Mouse (Mus musculus) spleen, embryonic (tissue): ENCODE data around the gene Ajm1.
"Not testable (repeated sequence)": the region's sequence is repeated elsewhere in the genome, so short reads cannot be mapped to it uniquely, and the experiment has no call there.

ENCODE experiments used
- CTCF ChIA-PET: fragments of 350-600 bp; sonication (Branson Sonifier 250); formaldehyde crosslinking; loops from one replicate; lab custom pipeline; 2022; lab: Charles Lee

The Ajm1 gene

DNA sequence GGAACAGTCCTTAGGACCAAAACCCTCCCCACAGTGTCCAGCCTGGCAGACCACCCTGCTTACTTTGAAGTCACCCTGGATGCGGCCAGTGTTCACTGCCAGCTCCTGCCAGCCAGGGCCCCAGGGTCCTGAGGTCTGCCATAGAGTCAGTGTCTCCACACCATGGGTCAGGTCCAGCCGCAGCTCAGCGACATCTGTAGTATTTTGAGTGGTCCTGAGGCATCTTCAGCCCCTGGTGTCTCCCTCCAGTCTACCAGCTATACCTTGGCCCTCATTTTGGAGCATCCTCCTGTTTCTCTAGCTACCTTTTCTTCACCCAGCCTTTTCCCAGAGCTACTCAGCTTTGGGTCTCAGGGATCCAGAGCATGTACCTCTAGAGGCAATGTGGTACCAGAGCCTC is 12.2 kb downstream of the Ajm1 start:
- CTCF ChIA-PET, result no interaction called here

GRCm38 (mm10) chr2:25568473-25569019 is 13.0 kb downstream of the Ajm1 start:
- CTCF ChIA-PET, result no interaction called here

DNA sequence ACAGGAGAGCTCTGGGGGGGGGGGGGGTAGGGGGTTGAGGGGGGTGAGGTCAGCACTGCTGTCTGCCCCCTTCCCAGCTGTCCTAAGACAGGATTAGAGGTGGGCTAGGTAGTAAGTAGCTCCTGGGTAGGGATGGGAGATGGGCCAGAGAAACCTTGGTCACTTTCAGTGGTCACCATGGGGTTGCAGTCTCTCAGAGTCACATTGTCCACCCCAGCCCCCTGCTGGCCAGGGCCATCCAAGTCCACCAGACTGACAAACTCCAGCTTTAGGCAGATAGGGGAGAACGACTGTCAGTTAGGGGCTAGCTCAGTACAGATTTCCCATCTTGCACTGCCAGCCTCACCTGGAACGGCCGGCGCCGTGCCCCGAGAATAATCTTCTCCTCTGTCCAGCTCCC is 15.0 kb downstream of the Ajm1 start:
- CTCF ChIA-PET, result no interaction called here

GRCm38 (mm10) chr2:25565741-25566140 is 15.8 kb downstream of the Ajm1 start:
- CTCF ChIA-PET, result no interaction called here

GRCm38 (mm10) chr2:25561946-25562345 is 19.6 kb downstream of the Ajm1 start:
- CTCF ChIA-PET, result interaction anchor here (0.6 kb wide), 1 partner anchor 138 kb away, joined by 7 read pairs; no protein-coding TSS in a partner anchor

- CTCF ChIA-PET, result no interaction called here
These were observed 21.0 kb downstream of the Ajm1 start for GRCm38 (mm10) chr2:25560551-25560950.

DNA sequence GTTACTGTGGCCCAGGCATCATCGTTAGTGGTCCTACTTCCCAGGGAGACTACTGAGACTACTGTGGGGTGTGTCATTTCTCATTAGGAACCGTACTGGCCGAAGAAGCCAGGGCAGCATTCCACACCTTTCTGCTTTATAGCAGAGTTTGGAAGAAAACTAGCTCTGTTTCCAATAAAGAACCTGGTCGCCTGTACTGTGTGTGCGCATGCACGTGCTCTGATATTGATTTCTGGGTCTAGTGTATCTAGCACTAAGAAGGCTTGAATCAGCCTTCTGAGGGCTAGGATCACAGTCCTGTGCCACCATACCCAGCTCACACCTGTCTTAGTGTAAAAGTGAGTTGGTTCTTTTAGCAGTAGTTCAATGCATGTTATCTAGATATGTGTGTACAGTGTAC is 22.8 kb downstream of the Ajm1 start:
- CTCF ChIA-PET, result no interaction called here

- CTCF ChIA-PET, result interaction anchor here (1.1 to 1.5 kb wide), 2 partner anchors 17 to 23 kb away, joined by 3 to 6 read pairs; partner anchors contain the start of genes Ajm1 and Phpt1
These were observed 23.6 kb downstream of the Ajm1 start for GRCm38 (mm10) chr2:25557964-25558360.

DNA sequence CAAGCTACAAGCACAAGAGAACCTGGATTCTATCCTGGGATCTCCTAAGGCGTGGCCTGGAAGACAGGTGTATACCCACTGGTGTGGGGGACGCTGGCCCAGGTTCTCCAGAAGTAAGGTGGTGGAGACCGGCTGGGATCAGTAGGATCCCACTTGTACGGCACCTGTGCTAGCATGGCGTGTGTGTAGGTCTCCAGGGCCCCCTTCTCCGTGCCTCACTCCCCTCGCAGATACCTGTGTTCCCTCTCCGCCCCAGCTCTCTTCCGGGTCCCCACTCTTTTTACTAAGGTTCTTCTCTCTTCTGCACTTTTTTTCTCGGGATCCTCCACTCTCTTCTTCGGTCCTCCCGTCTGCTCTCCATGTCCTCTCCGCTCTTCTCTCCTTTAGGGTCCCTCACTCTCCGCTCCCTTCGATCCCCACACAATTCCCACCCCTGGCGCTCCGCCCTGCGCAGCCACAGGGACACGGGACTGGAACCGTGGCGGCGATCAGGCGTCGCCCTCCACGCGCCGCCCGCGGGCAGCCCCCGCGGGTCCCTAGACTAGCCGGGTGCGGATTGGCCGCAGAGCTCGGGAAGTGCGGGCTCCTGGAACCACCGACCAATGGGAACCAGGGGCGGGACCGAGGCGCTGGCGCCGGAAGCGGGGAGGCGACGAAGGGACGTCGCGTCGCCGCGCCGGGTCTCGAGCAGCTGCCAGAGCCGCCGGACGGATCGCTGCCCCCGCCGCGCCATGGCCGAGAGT is 24.2 kb downstream of the Ajm1 start, which contains the start of gene Edf1:
TSS of gene Edf1 (plus strand) at position 627 of the 743 bp plus-strand sequence.
- CTCF ChIA-PET, result interaction anchor here (0.6 to 1.5 kb wide), 4 partner anchors 10 to 186 kb away, joined by 3 to 7 read pairs (median 6); partner anchors contain the start of genes Ajm1, Phpt1 and Traf2

DNA sequence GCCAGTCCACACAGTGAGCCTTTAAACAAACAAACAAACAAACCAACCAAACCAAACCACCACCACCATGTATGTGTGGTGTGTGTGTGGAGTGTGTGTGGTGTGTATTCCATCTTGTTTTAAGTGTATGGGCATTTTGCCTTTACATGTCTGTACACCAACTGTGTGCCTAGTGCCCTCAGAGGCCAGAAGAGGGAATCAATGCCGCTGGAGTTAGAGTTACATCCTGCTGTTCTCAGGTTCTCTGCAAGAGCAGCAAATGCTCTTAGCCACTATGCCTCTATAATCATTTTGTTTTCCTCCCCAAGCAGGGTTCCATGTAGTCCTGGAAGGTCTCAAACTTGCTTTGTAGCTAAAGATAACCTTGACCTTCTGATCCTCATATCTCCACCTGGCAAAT is 25.3 kb downstream of the Ajm1 start:
- CTCF ChIA-PET, result interaction anchor here (1.5 kb wide), 1 partner anchor 9 kb away, joined by 7 read pairs; the partner anchor contains the start of gene Traf2

DNA sequence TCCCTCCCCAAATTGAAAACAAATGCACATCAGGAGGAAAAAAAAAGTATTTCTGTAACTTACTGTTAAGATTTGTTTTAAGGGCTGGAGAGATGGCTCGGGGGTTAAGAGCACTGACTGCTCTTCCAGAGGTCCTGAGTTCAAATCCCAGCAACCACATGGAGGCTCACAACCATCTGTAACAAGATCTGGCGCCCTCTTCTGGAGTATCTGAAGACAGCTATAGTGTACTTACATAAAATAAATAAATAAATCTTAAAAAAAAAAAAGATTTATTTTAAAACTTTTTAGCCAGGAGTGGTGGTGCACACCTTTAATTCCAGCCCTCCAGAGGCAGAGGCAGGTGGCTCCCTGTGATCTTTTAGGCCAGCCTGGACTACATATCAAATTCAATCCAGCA is 26.1 kb downstream of the Ajm1 start:
- CTCF ChIA-PET, result interaction anchor here (0.7 kb wide), 1 partner anchor 12 kb away, joined by 3 read pairs; no protein-coding TSS in a partner anchor

GRCm38 (mm10) chr2:25553171-25553786 is 28.3 kb downstream of the Ajm1 start:
- CTCF ChIA-PET, result not testable (repeated sequence)

DNA sequence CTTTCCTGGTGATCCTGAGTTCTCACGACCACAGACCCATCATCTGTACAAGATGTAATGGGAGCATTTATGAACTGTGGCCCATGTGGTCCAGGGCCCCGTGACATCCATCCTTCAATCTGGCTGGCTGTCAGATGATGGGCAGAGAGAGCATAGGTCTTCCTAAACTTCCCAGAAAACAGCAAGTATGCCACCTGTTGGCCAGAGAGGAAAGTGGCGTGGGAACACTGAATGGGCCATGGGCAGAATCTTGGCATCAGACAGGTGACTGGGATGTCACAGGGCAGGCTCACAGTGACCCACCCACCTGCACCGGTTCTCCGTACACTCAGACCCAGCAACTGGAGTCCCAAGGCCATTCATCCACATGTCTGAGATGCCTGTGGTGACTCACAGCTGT is 30.4 kb downstream of the Ajm1 start:
- CTCF ChIA-PET, result interaction anchor here (0.6 kb wide), 1 partner anchor 66 kb away, joined by 3 read pairs; no protein-coding TSS in a partner anchor

DNA sequence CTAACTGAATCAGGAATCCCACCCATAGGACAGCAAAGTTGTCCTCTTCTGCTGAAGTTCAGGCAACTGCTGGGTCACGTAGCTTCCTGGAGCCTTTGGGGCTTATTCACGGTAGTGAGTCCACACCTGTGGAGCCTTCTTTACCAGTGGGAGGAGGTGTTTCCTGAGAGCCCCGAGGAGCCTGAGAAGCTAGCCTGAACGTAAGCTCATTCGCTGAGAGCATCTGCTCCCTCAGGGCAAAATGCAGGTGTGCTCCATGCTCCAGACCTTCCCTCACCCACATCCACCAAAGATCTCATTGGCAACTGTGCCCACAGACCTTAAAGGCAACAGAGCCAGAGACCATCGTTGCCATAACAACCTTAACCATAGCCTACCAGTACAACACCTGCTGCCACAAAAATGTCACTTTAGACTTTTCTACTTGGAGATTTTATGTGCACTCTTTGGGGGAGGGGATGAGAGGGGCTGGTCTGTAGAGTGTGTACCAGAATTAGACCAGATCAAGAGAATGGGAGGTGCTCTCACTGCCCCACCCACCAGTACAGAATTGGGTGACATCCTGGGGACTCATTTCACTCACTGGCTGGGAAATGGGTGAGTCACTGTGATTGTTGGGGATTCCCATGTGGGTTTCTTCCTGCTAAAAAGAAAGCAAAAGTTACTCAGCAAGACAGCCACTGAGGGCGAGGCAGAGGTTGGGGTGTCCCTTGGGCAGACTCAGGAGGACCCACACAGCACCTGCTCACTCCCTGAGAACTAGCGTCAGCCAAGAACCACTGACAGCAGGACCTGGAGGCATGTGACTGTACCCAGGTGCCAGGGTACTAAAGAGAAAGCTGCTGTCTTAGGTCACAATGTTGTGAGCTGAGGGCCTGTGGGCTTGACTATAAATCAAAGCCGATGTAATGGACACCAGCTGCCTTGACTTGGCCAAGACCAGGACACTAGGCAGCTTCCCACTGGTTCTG is 32.3 kb downstream of the Ajm1 start:
- CTCF ChIA-PET, result interaction anchor here (0.6 kb wide), 1 partner anchor 23 kb away, joined by 5 read pairs; no protein-coding TSS in a partner anchor

DNA sequence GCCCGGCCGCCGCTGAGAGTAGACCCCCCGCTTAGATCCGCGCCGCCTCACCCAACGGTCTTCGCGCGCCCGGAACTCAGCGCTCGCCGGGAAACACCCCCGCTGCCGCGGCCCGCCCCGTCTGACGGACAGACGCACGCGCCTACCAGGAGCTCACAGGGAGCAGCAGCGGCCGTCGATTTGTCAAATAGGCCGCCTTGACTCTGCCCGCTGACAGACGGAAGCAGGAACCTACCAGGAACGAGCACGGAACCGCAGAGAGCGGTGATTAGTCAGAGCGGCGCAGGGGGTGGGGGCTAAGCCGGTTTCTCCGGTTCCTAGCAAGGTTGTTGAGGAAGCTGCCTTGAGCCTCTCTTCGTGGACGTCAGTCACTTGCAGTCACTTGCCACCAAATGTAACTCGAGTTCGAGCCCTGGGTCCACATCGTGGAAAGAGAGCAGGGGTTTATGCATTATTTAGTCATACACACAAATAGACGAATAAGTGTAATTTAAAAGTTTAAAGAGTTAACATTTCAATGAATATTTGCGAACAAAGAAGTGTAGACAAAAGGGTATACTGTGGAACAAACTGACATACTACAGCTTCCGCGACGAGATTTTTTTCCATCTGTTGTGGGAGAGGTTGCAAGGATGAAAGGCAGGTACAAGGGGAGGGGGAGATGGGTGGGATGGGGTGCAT is 34.6 kb downstream of the Ajm1 start, which contains the start of gene Traf2:
TSS of gene Traf2 (minus strand) at position 130 of the 681 bp plus-strand sequence.
- CTCF ChIA-PET, result interaction anchor here (0.6 to 1.6 kb wide), 6 partner anchors 10 to 49 kb away, joined by 3 to 21 read pairs (median 3); no protein-coding TSS in a partner anchor

GRCm38 (mm10) chr2:25545996-25546810 is 35.4 kb downstream of the Ajm1 start:
- CTCF ChIA-PET, result interaction anchor here (0.7 to 1.6 kb wide), 2 partner anchors 11 to 32 kb away, joined by 7 to 21 read pairs; no protein-coding TSS in a partner anchor

DNA sequence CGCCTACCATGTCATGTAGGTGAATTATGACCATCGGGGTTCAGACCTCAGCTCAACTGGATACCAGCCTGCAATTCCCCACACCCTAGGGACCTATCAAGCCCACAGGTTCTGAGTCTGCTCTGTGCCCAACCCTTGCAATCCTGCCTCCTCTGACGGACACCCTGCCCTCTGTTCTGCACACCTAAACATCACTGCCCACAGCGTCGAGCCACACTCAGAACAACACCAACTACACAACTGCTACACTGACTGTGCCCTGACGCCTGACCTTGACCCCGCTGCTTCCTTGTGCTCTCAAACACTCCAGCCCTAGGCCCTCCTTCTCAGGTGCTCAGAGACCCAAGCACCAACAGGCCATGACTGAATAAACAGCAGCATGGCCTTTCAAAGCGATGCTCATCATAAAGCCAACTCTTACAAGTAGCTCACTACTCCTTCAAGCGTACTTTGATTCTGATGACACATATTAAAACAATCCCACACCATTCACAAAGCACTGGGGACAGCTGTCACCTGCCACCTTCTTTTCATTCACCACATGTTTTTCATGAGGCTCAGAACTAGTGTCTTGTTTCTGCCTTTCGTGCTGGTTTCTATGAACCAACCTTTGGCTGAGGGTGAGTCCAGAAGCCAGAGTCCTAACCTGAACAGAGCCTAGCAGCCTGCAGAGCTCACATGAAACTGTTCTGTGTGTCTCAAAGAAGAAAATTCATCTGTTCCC is 39.8 kb downstream of the Ajm1 start:
- CTCF ChIA-PET, result no interaction called here

GRCm38 (mm10) chr2:25540541-25540948 is 41.0 kb downstream of the Ajm1 start:
- CTCF ChIA-PET, result interaction anchor here (0.6 kb wide), 1 partner anchor 21 kb away, joined by 4 read pairs; no protein-coding TSS in a partner anchor
